Mouse (Mus musculus): ENCODE data around the gene Rps28.

Gene Rps28

GRCm38 (mm10) chr17:33773426-33773825 is 50.9 kb downstream of the Rps28 start:
- no peak for DNase-seq (ENCODE audit: low spot score)

- no peak for DNase-seq (ENCODE audit: low spot score)
Observed at GRCm38 (mm10) chr17:33771617-33772016, 52.7 kb downstream of the Rps28 start.
